Mouse (Mus musculus) spleen, embryonic (tissue): Measurements from ENCODE around the gene Ago1.

Source experiments
- CTCF ChIA-PET: fragments of 350-600 bp; sonication (Branson Sonifier 250); formaldehyde crosslinking; loops from one replicate; lab custom pipeline; 2022; lab: Charles Lee

Ago1 gene

DNA sequence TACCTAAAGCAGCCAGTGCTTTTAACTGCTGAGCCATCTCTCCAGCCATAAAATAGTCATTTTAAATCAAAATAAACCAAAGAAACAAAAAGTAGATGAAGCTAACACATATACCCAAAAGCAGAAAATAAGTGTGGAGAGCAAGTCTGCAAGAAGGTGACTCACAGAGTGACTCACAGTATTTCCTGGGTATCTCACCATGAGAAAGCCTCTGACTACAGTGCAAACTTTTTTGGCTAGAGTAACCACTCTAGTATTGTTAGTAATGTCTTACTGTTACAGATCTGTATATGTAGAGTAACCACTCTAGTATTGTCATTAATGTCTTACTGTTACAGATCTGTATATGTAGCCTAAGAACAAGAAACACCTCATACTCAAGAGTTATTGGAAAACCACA is 52.7 kb downstream of the Ago1 start:
- CTCF ChIA-PET, result no interaction called here

DNA sequence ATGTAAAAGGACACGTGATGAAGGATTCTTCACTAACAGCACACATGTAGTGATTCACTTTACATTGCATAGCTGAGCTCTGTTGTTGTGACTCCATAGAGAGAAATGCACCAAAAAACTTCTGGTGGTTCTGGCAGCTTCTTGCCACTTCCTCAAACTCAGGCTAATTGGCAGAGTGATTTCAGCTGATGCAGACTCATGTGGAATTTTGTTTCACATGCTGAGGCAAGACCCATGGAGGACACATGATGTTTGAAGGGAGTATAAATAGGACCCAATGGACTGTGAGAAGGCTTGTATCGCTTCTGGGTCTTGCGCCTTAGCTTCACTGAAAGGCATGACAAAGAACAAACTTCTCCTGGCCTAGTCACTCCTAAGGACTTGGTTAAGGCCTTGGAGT is 55.9 kb downstream of the Ago1 start:
- CTCF ChIA-PET, result no interaction called here
